Mouse (Mus musculus) heart, adult 2 months (tissue): Measurements from ENCODE around the gene Cdh16.

Experiments used
- CTCF ChIP-seq: fragments of 200-600 bp; IDR thresholded peaks from 2 replicates; pipeline ENCODE4 v1.8.1; 2022; ENCODE audit warnings: antibody characterized with exemption, mild to moderate bottlenecking, moderate library complexity
- POLR2A ChIP-seq: fragments of 200-500 bp; IDR thresholded peaks from 2 replicates; pipeline ENCODE4 v1.6.1; 2011; ENCODE audit warnings: mild to moderate bottlenecking, low read depth, low read length, control low read depth; ENCODE audit not compliant: insufficient read depth

DNA sequence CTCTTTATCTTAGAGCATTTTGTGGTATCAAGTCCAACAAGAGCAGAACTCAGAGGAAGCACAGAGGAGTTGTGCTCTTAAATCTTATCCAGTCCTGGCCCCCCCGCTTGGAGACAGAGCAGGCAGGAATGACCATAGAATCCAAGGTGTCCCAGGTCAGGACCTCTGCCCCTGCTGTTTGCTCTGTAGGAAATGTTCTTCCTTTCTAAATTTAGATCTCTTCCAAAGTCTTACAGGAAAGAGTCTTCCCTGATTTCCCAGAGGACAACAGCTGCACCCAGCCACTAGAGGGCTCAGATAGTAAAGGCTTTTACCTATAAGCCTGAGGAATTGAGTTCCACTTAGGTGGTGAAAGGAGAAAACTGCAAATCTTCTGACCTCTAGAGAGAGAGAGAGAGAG lies 54.6 kb downstream of the Cdh16 start:
- TF ChIP-seq POLR2A (no peak), CTCF (peak; percentile 72)
